Mouse (Mus musculus): ENCODE data around the gene Pde12.
A peak's percentile ranks its signal among the peaks of the same experiment; 100 is the strongest.

Gene Pde12

GRCm38 (mm10) chr14:26643006-26643624 lies 26.6 kb downstream of the Pde12 start:
- DNase-seq (ENCODE audit: low spot score in 2 of 2), result no peak

DNA sequence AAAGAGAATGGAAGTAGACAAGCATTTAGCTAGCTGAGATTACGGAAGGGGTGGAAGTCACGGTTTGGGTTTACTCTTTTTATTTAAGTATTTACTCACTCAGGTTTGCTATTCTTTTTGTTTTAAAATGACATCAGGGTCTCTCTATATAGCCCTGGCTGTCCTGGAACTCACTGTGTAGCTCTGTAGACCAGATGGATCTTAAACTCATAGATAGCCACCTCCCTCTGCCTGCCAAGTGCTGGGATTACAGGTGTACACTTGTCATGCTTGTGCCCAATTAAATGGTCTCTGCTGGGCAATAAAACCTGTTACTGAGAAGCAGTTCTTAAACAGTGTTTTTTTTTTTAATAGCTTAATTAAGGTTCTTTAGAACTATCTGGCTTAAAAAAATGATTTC lies 29.7 kb downstream of the Pde12 start:
- DNase-seq (ENCODE audit: low spot score in 2 of 2), result no peak

DNA sequence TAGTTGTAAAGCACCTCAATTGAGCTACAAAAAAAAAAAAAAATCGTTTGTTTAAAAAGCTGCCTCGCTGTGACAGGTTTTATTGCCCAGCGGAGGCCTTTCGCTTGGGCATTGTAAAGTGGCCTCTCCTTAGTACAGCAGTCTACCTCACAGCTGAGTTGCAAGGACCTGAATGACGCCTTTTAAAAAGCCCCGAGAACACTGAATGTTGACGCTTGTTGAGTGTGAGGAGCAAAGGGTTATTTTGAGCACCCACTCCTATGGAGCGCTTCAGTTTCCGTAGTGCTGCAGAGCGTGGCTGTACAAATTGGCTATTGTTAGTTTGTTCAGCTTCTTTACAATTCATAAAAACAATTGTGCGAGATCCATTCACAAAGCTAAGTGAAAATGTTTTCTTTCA lies 30.4 kb downstream of the Pde12 start:
- no peak for DNase-seq (ENCODE audit: low spot score in 2 of 2)

DNA sequence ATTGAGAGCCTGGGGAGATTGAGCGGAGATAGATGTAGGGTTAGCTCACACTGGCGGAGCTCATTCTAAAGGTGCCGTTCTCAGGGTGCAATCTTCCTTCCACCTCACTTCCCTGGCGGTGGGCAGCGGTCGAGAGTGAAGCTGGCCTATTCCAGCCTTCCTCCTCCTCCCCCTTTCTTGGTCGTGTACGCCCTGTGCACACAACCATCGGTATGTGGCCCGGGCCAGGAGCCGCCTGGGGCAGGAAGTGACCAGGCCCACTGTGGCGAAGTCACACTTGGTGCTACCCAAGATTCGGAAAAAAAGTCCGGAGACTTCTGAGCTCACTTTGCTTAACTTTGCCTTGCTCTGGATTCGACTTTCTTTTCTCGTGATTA lies 31.0 kb downstream of the Pde12 start:
- DNase-seq (ENCODE audit: low spot score in 2 of 2), result peak; percentile 22 to 27

GRCm38 (mm10) chr14:26637851-26638707 lies 31.6 kb downstream of the Pde12 start, which contains the start of gene Arf4:
Gene Arf4, plus strand, starts transcription at chr14:26638074.
- DNase-seq (ENCODE audit: low spot score in 2 of 2), result peak; percentile 98 to 99

- DNase-seq (ENCODE audit: low spot score in 2 of 2), result peak; percentile 10 to 12
Measured at GRCm38 (mm10) chr14:26637025-26637850, 32.4 kb downstream of the Pde12 start.

DNA sequence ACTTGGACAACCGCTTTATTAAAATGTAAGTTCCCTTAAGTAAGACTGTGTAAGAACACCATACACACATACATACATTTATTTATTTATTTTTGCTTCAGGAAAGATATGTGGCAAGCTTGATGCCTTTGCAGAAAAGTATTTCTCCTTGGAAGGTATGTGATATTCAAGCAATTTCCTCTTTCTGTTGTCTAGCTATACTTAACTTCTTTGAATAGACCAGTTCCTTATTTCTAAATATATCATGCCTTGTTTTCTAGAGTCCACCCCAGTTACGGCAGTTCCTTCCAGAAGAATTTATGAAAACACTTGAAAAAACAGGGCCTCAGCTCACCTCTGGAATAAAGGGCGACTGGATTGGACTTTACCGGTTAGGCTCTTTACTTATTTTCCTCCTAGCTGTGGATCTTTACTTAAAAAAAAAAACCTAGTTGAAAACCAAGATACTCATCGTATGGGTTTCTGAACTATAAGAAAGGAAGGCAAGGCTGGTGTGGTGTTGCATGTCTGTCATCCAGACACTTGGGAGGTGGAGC lies 43.0 kb downstream of the Pde12 start:
- no peak for DNase-seq (ENCODE audit: low spot score in 2 of 2)

DNA sequence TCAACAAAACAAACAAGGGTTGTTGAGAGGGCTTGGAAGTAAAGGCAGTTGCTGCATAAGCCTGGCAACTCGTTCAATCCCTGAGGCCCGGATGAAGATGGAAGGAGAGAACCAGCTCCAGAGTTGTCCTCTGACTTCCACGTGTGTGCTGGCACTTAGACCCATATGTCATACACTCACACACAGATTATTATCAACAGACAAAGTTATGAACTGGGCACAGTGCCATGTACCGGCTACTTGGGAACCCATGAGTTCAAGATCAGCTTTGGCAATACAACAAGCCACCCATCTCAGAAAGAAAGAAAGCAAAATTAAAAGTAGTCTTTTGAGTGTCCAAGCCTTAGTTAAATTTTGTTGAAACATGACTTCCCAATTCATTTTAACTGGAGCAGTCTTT lies 44.4 kb downstream of the Pde12 start:
- DNase-seq (ENCODE audit: low spot score in 2 of 2), result no peak

- DNase-seq (ENCODE audit: low spot score in 2 of 2), result no peak
Measured at GRCm38 (mm10) chr14:26610689-26611088, 59.0 kb downstream of the Pde12 start.
